Mouse (Mus musculus): Measurements from ENCODE around the gene Arcn1. TPM values are rescaled to one million over a fixed set of nuclear protein-coding genes. Genes with fewer than 3 reads are reported as not detected.

Gene Arcn1
- polyA plus RNA-seq, 1 experiment from 2014 or later, result 135 TPM

GRCm38 (mm10) chr9:44748473-44748872, 19.2 kb downstream of the Arcn1 start:
- no peak overlapping the region for H3K4me2 ChIP-seq (ENCODE audit: low read length)
- H3K27me3 ChIP-seq (ENCODE audit: insufficient read depth, low read length), result no peaks in the 10 kb centered on the region
- ATAC-seq (replicated peaks; ENCODE audit: low FRiP score, low read depth), result no peak
- no peak overlapping the region for H3K9ac ChIP-seq (ENCODE audit: low read depth, low read length)
- no peak overlapping the region for H3K27ac ChIP-seq
- H3K36me3 ChIP-seq (ENCODE audit: insufficient read depth, low read length), result peaks cover 61% of the 10 kb centered on the region
- TF ChIP-seq CTCF (IDR thresholded peaks at IDR 0.05; ENCODE audit: low read depth), result peak; percentile 51
- 94% methylated on average over 7 of the region's 7 CpGs for WGBS
- H3K4me3 ChIP-seq (replicated peaks; ENCODE audit: low read depth, low read length), result no peak overlapping the region
- H3K4me1 ChIP-seq (replicated peaks; ENCODE audit: insufficient read depth, low read length), result no peaks in the 10 kb centered on the region
- no peak for DNase-seq (ENCODE audit: low spot score)
- H3K9me3 ChIP-seq (replicated peaks; ENCODE audit: low read length), result no peaks in the 10 kb centered on the region

GRCm38 (mm10) chr9:44747341-44747740, 20.3 kb downstream of the Arcn1 start:
- no peaks in the 10 kb centered on the region for H3K4me1 ChIP-seq (replicated peaks; ENCODE audit: insufficient read depth, low read length)
- ATAC-seq (replicated peaks; ENCODE audit: low FRiP score, low read depth) (no peak), DNase-seq (ENCODE audit: low spot score) (no peak)
- no peak overlapping the region for H3K4me2 ChIP-seq (ENCODE audit: low read length)
- H3K9me3 ChIP-seq (replicated peaks; ENCODE audit: low read length), result no peaks in the 10 kb centered on the region
- 94% methylated on average over 3 of the region's 3 CpGs for WGBS
- no peak overlapping the region for H3K9ac ChIP-seq (ENCODE audit: low read depth, low read length)
- TF ChIP-seq CTCF (IDR thresholded peaks at IDR 0.05; ENCODE audit: low read depth), result no peak
- no peaks in the 10 kb centered on the region for H3K27me3 ChIP-seq (ENCODE audit: insufficient read depth, low read length)
- H3K36me3 ChIP-seq (ENCODE audit: insufficient read depth, low read length), result peaks cover 56% of the 10 kb centered on the region
- no peak overlapping the region for H3K27ac ChIP-seq
- H3K4me3 ChIP-seq (replicated peaks; ENCODE audit: low read depth, low read length), result no peak overlapping the region

- H3K4me1 ChIP-seq (replicated peaks; ENCODE audit: insufficient read depth, low read length), result no peaks in the 10 kb centered on the region
- ATAC-seq (replicated peaks; ENCODE audit: low FRiP score, low read depth) (no peak), DNase-seq (ENCODE audit: low spot score) (peak; percentile 21)
- no peak for TF ChIP-seq CTCF (IDR thresholded peaks at IDR 0.05; ENCODE audit: low read depth)
- no peak overlapping the region for H3K4me2 ChIP-seq (ENCODE audit: low read length)
- no peak overlapping the region for H3K4me3 ChIP-seq (replicated peaks; ENCODE audit: low read depth, low read length)
- no peak overlapping the region for H3K27ac ChIP-seq
- H3K9ac ChIP-seq (ENCODE audit: low read depth, low read length), result no peak overlapping the region
- no peaks in the 10 kb centered on the region for H3K9me3 ChIP-seq (replicated peaks; ENCODE audit: low read length)
- no peaks in the 10 kb centered on the region for H3K27me3 ChIP-seq (ENCODE audit: insufficient read depth, low read length)
- WGBS, result 53% methylated on average over 3 of the region's 3 CpGs
- peaks cover 51% of the 10 kb centered on the region for H3K36me3 ChIP-seq (ENCODE audit: insufficient read depth, low read length)
These were observed 21.0 kb downstream of the Arcn1 start for GRCm38 (mm10) chr9:44746666-44747065.

GRCm38 (mm10) chr9:44745371-44745770, 22.3 kb downstream of the Arcn1 start:
- Histone ChIP-seq H3K4me1 (replicated peaks; ENCODE audit: insufficient read depth, low read length) (no peaks in the 10 kb centered on the region), H3K4me2 (ENCODE audit: low read length) (no peak overlapping the region), H3K36me3 (ENCODE audit: insufficient read depth, low read length) (peaks cover 44% of the 10 kb centered on the region), H3K4me3 (replicated peaks; ENCODE audit: low read depth, low read length) (no peak overlapping the region), H3K9ac (ENCODE audit: low read depth, low read length) (no peak overlapping the region), H3K27ac (no peak overlapping the region), H3K9me3 (replicated peaks; ENCODE audit: low read length) (no peaks in the 10 kb centered on the region), H3K27me3 (ENCODE audit: insufficient read depth, low read length) (no peaks in the 10 kb centered on the region)
- no peak for ATAC-seq (replicated peaks; ENCODE audit: low FRiP score, low read depth)
- 94% methylated on average over 7 of the region's 7 CpGs for WGBS
- no peak for DNase-seq (ENCODE audit: low spot score)
- no peak for TF ChIP-seq CTCF (IDR thresholded peaks at IDR 0.05; ENCODE audit: low read depth)

- Histone ChIP-seq H3K9ac (ENCODE audit: low read depth, low read length) (no peak overlapping the region), H3K4me1 (replicated peaks; ENCODE audit: insufficient read depth, low read length) (peaks cover 13% of the 10 kb centered on the region; the same call in 1 of the 2 replicates), H3K9me3 (replicated peaks; ENCODE audit: low read length) (no peaks in the 10 kb centered on the region), H3K4me2 (ENCODE audit: low read length) (no peak overlapping the region), H3K27ac (no peak overlapping the region), H3K27me3 (ENCODE audit: insufficient read depth, low read length) (no peaks in the 10 kb centered on the region), H3K36me3 (ENCODE audit: insufficient read depth, low read length) (peaks cover 18% of the 10 kb centered on the region), H3K4me3 (replicated peaks; ENCODE audit: low read depth, low read length) (no peak overlapping the region)
- 81% methylated on average over 1 of the region's 1 CpGs for WGBS
- DNase-seq (ENCODE audit: low spot score) (no peak), ATAC-seq (replicated peaks; ENCODE audit: low FRiP score, low read depth) (no peak)
- TF ChIP-seq CTCF (IDR thresholded peaks at IDR 0.05; ENCODE audit: low read depth), result peak; percentile 37; the same call in 1 of the 2 replicates
These were observed 26.9 kb downstream of the Arcn1 start for GRCm38 (mm10) chr9:44740663-44741192.

GRCm38 (mm10) chr9:44737240-44737949, 30.2 kb downstream of the Arcn1 start:
- no peaks in the 10 kb centered on the region for H3K27me3 ChIP-seq (ENCODE audit: insufficient read depth, low read length)
- WGBS, result 13% methylated on average over 8 of the region's 8 CpGs
- no peaks in the 10 kb centered on the region for H3K36me3 ChIP-seq (ENCODE audit: insufficient read depth, low read length)
- DNase-seq (ENCODE audit: low spot score), result peak; percentile 82
- H3K9ac ChIP-seq (ENCODE audit: low read depth, low read length), result no peak overlapping the region
- H3K4me1 ChIP-seq (replicated peaks; ENCODE audit: insufficient read depth, low read length), result peaks cover 32% of the 10 kb centered on the region
- no peak for ATAC-seq (replicated peaks; ENCODE audit: low FRiP score, low read depth)
- no peak for TF ChIP-seq CTCF (IDR thresholded peaks at IDR 0.05; ENCODE audit: low read depth)
- H3K9me3 ChIP-seq (replicated peaks; ENCODE audit: low read length), result no peaks in the 10 kb centered on the region
- H3K4me2 ChIP-seq (ENCODE audit: low read length), result 0 out of 2 replicates have a peak overlapping the region, but pooled peaks have one; percentile 25
- H3K27ac ChIP-seq, result peak overlapping the region; percentile 90
- H3K4me3 ChIP-seq (replicated peaks; ENCODE audit: low read depth, low read length), result no peak overlapping the region

Data from kidney, postnatal 0 days (tissue).